Mouse (Mus musculus): ENCODE measurements around the gene Klhl23.

Klhl23 gene

GRCm38 (mm10) chr2:69830116-69830515, 8.4 kb downstream of the Klhl23 start:
- no peak for DNase-seq

- DNase-seq, result no peak
Observed at GRCm38 (mm10) chr2:69837244-69837967, 15.7 kb downstream of the Klhl23 start.

GRCm38 (mm10) chr2:69837996-69838395, 16.3 kb downstream of the Klhl23 start:
- peak; percentile 5 for DNase-seq

GRCm38 (mm10) chr2:69838707-69839106, 17.0 kb downstream of the Klhl23 start:
- DNase-seq, result no peak

- peak; percentile 17 for DNase-seq
Observed at GRCm38 (mm10) chr2:69840261-69840660, 18.5 kb downstream of the Klhl23 start.

- DNase-seq, result peak; percentile 22
Observed at GRCm38 (mm10) chr2:69849215-69849614, 27.5 kb downstream of the Klhl23 start.

- DNase-seq, result no peak
Observed at GRCm38 (mm10) chr2:69851427-69852058, 29.8 kb downstream of the Klhl23 start.

GRCm38 (mm10) chr2:69856392-69856791, 34.6 kb downstream of the Klhl23 start:
- peak; percentile 5 for DNase-seq

GRCm38 (mm10) chr2:69857882-69858281, 36.1 kb downstream of the Klhl23 start:
- peak; percentile 4 for DNase-seq

GRCm38 (mm10) chr2:69860972-69861452, 39.3 kb downstream of the Klhl23 start:
- no peak for DNase-seq

- peak; percentile 96 for DNase-seq
Observed at GRCm38 (mm10) chr2:69861485-69862091, 39.8 kb downstream of the Klhl23 start, which contains the start of gene Ssb. Gene Ssb, plus strand, starts transcription at chr2:69861562.

- DNase-seq, result peak; percentile 4
Observed at GRCm38 (mm10) chr2:69862117-69862657, 40.4 kb downstream of the Klhl23 start.

- DNase-seq, result no peak
Observed at GRCm38 (mm10) chr2:69883990-69884391, 62.2 kb downstream of the Klhl23 start.

GRCm38 (mm10) chr2:69884581-69884980, 62.8 kb downstream of the Klhl23 start:
- no peak for DNase-seq

- DNase-seq, result no peak
Observed at GRCm38 (mm10) chr2:69885050-69885449, 63.3 kb downstream of the Klhl23 start.

GRCm38 (mm10) chr2:69885451-69886305, 63.9 kb downstream of the Klhl23 start, which contains the start of gene Mettl5:
Gene Mettl5, minus strand, starts transcription at chr2:69885615.
- DNase-seq, result peak; percentile 93

Measured in embryo, embryonic 11 days (tissue).